Mouse (Mus musculus): ENCODE results near the gene Hoxd9.

- TF ChIP-seq POLR2A (IDR thresholded peaks at IDR 0.05; ENCODE audit: insufficient read depth, low read length) (no peak), CTCF (IDR thresholded peaks at IDR 0.05; ENCODE audit: low read depth, low read length) (no peak), EP300 (IDR thresholded peaks at IDR 0.05; ENCODE audit: insufficient read depth, low read depth, low read length) (no peak)
Measured at GRCm38 (mm10) chr2:74697567-74698121, at the start of gene Hoxd9.

Measured in ES-Bruce4 (cell line).